Comparison of ENCODE assay signal across 8 mouse cellular contexts in genomic region chr19:43665441-43666048, GRCm38 (mm10). TPM values are rescaled to one million over a fixed set of nuclear protein-coding genes. Genes with fewer than 3 reads are reported as not detected.
DNase-seq lines count a peak whose midpoint lies in the region; ATAC-seq and TF ChIP-seq lines count a peak whose summit lies in the region.
"Had no signal": no experiment of that assay in that cellular context is flagged by ENCODE, and none has a peak within 500 bp of the region (broad histone marks: within the 10 kb centered on the region; RNA-seq: fewer than 3 reads in every experiment).

No protein-coding gene starts in this region.

- no peaks in the 10 kb centered on the region for H3K27me3 ChIP-seq in kidney, adult 2 months (replicated peaks; ENCODE audit: control insufficient read depth, insufficient read depth, low read length)
- H3K27me3 ChIP-seq in E14TG2a.4 (ENCODE audit: insufficient read depth, low read length), result no peaks in the 10 kb centered on the region
- H3K27me3 ChIP-seq in forebrain, postnatal 0 days (ENCODE audit: insufficient read depth, low read length), result no peaks in the 10 kb centered on the region
- H3K27me3 ChIP-seq: limb, embryonic 13.5 days had no signal

- no peaks in the 10 kb centered on the region for H3K9me3 ChIP-seq in E14TG2a.4 (ENCODE audit: low read length)
- no peaks in the 10 kb centered on the region for H3K9me3 ChIP-seq in forebrain, postnatal 0 days (ENCODE audit: low read length)
- H3K9me3 ChIP-seq: limb, embryonic 13.5 days had no signal

- no peaks in the 10 kb centered on the region; the same call in 1 of the 2 replicates for H3K36me3 ChIP-seq in kidney, adult 2 months (ENCODE audit: control insufficient read depth, insufficient read depth, low read length)
- H3K36me3 ChIP-seq in E14TG2a.4 (ENCODE audit: insufficient read depth, low read length), result peaks cover 65% of the 10 kb centered on the region
- H3K36me3 ChIP-seq in forebrain, postnatal 0 days (ENCODE audit: insufficient read depth), result peaks cover 22% of the 10 kb centered on the region

- H3K4me1 ChIP-seq in kidney, adult 2 months (ENCODE audit: control insufficient read depth, insufficient read depth, low read length), result peaks cover 7% of the 10 kb centered on the region; the same call in 1 of the 2 replicates
- H3K4me1 ChIP-seq in E14TG2a.4 (replicated peaks; ENCODE audit: low read depth, low read length), result peaks cover 82% of the 10 kb centered on the region
- no peaks in the 10 kb centered on the region for H3K4me1 ChIP-seq in forebrain, postnatal 0 days (ENCODE audit: insufficient read depth)

- no peak for TF ChIP-seq POLR2A in kidney, adult 2 months (IDR thresholded peaks at IDR 0.05; ENCODE audit: low read depth, low read length)

- 62% methylated on average over 12 of the region's 12 CpGs for WGBS in kidney, adult 2 months
- WGBS in forebrain, postnatal 0 days, result 48% methylated on average over 12 of the region's 12 CpGs

- TF ChIP-seq CTCF in kidney, adult 2 months (conservative IDR thresholded peaks at IDR 0.05; ENCODE audit: insufficient read depth, insufficient read length, low read depth, low read length), result peak; percentile 70
- peak; percentile 67 for TF ChIP-seq CTCF in E14TG2a.4 (conservative IDR thresholded peaks at IDR 0.05; ENCODE audit: low read length)
- TF ChIP-seq CTCF in forebrain, postnatal 0 days (IDR thresholded peaks at IDR 0.05; ENCODE audit: low read depth), result peak; percentile 88

- DNase-seq in kidney, adult 2 months, result peak; percentile 45
- no peak for DNase-seq in kidney, adult 11 months
- peak; percentile 67 for DNase-seq in ZHBTc4 (ENCODE audit: low read depth, low spot score)
- peak; percentile 76 for DNase-seq in forebrain, postnatal 0 days
- DNase-seq in lung, postnatal 25 days (ENCODE audit: low spot score), result peak; percentile 24

- H3K9ac ChIP-seq in forebrain, postnatal 0 days, result no peak overlapping the region
- H3K9ac ChIP-seq: limb, embryonic 13.5 days had no signal

- no peak overlapping the region for H3K4me2 ChIP-seq in forebrain, postnatal 0 days (ENCODE audit: low read depth)
- H3K4me2 ChIP-seq: limb, embryonic 13.5 days had no signal

- H3K27ac ChIP-seq in kidney, adult 2 months (ENCODE audit: insufficient read depth, low read depth, low read length), result no peak overlapping the region
- H3K27ac ChIP-seq in forebrain, postnatal 0 days (ENCODE audit: low read depth, low read length), result no peak overlapping the region
- H3K27ac ChIP-seq: limb, embryonic 13.5 days had no signal

- ATAC-seq in forebrain, postnatal 0 days, result peak; percentile 65; the same call in 1 of the 2 replicates
- ATAC-seq in megakaryocyte-erythroid progenitor cell, adult 5-6 weeks (replicated peaks; ENCODE audit: low FRiP score, low TSS enrichment, poor library complexity, severe bottlenecking), result no peak

- no peak overlapping the region for H3K4me3 ChIP-seq in kidney, adult 2 months (ENCODE audit: insufficient read depth, low read depth, low read length)
- H3K4me3 ChIP-seq in E14TG2a.4 (replicated peaks; ENCODE audit: low read length), result no peak overlapping the region; the same call in 1 of the 2 replicates
- no peak overlapping the region for H3K4me3 ChIP-seq in forebrain, postnatal 0 days (ENCODE audit: low read depth, low read length)
- H3K4me3 ChIP-seq: limb, embryonic 13.5 days had no signal

RNA-seq across cellular contexts. Expression of gene Slc25a28, which starts 9.1 kb away (rescaled TPM):
- 83.2 and 93.1 TPM in 2 replicates for polyA plus RNA-seq in kidney, adult 2 months (2012; rRNA removed)
- total RNA-seq in forebrain, postnatal 0 days (2014; rRNA removed), result 45.2 and 67.2 TPM in 2 replicates
- 13.1 and 15.6 TPM in 2 replicates for polyA plus RNA-seq in forebrain, postnatal 0 days (2015; fragmentation: Nextera tagmentation; extraction: Ambion mirVana)
- total RNA-seq in megakaryocyte-erythroid progenitor cell, adult 5-6 weeks (2014; fragmentation: Nextera tagmentation), result 43.4 and 47.5 TPM in 2 replicates
- 23.8 and 35.2 TPM in 2 replicates for total RNA-seq in megakaryocyte-erythroid progenitor cell, adult 5-6 weeks (2017)

RNA-seq across cellular contexts. Expression of gene Entpd7, which starts 23.9 kb away (rescaled TPM):
- polyA plus RNA-seq in kidney, adult 2 months (2012; rRNA removed), result 6.1 and 6.5 TPM in 2 replicates
- total RNA-seq in forebrain, postnatal 0 days (2014; rRNA removed), result 8.3 and 9.3 TPM in 2 replicates
- polyA plus RNA-seq in forebrain, postnatal 0 days (2015; fragmentation: Nextera tagmentation; extraction: Ambion mirVana), result 5.9 and 8.4 TPM in 2 replicates
- 6.2 and 10.0 TPM in 2 replicates for total RNA-seq in megakaryocyte-erythroid progenitor cell, adult 5-6 weeks (2014; fragmentation: Nextera tagmentation)
- 1.4 and 2.3 TPM in 2 replicates for total RNA-seq in megakaryocyte-erythroid progenitor cell, adult 5-6 weeks (2017)

RNA-seq across cellular contexts. Expression of gene Nkx2-3, which starts 53.4 kb away (rescaled TPM):
- not detected in 2 replicates for polyA plus RNA-seq in kidney, adult 2 months (2012; rRNA removed)
- total RNA-seq in forebrain, postnatal 0 days (2014; rRNA removed), result 0.67 and 0.92 TPM in 2 replicates
- 1.1 and 1.6 TPM in 2 replicates for polyA plus RNA-seq in forebrain, postnatal 0 days (2015; fragmentation: Nextera tagmentation; extraction: Ambion mirVana)
- total RNA-seq in megakaryocyte-erythroid progenitor cell, adult 5-6 weeks (2014; fragmentation: Nextera tagmentation), result not detected in 2 replicates
- not detected in 2 replicates for total RNA-seq in megakaryocyte-erythroid progenitor cell, adult 5-6 weeks (2017)
- polyA plus RNA-seq: limb, embryonic 13.5 days had no signal
